Mouse (Mus musculus) kidney, embryonic 14.5 days (tissue): ENCODE results near the gene Hyal1. TPM values are rescaled to one million over a fixed set of nuclear protein-coding genes. Genes with fewer than 3 reads are reported as not detected.

Experiments used
- ATAC-seq: fragments of 200-750 bp; cut with Nextera tagmentation; 2 replicates; pipeline ENCODE4 v1.8.0; 2017; ENCODE audit warnings: moderate number of reproducible peaks, mild to moderate bottlenecking, moderate TSS enrichment, moderate library complexity; ENCODE audit not compliant: low FRiP score, low TSS enrichment
- H3K27ac ChIP-seq: fragments of 300-500 bp; sonication (generic); 2 replicates; pipeline ENCODE4 v1.5.1; 2014; ENCODE audit warnings: low read depth, mild to moderate bottlenecking, low read length, moderate library complexity, mixed read lengths
- H3K27me3 ChIP-seq: fragments of 300-500 bp; sonication (generic); 2 replicates; pipeline ENCODE4 v1.6.1; 2014; ENCODE audit warnings: mild to moderate bottlenecking, low read length; ENCODE audit not compliant: control insufficient read depth, insufficient read depth
- H3K36me3 ChIP-seq: fragments of 300-500 bp; sonication (generic); 2 replicates; pipeline ENCODE4 v1.6.1; 2014; ENCODE audit warnings: low read length, mixed read lengths; ENCODE audit not compliant: control insufficient read depth, insufficient read depth
- H3K4me1 ChIP-seq: fragments of 300-500 bp; sonication (generic); 2 replicates; pipeline ENCODE4 v1.6.1; 2014; ENCODE audit warnings: low read length, mixed read lengths; ENCODE audit not compliant: control insufficient read depth, insufficient read depth
- H3K4me2 ChIP-seq: fragments of 300-500 bp; sonication (generic); replicated peaks from 2 replicates; pipeline ENCODE4 v1.6.1; 2014; ENCODE audit warnings: low read depth, mild to moderate bottlenecking, low read length
- H3K4me3 ChIP-seq: fragments of 300-500 bp; sonication (generic); 2 replicates; pipeline ENCODE4 v1.5.1; 2014; ENCODE audit warnings: mild to moderate bottlenecking, low read length
- H3K9ac ChIP-seq: fragments of 300-500 bp; sonication (generic); 2 replicates; pipeline ENCODE4 v1.6.1; 2014; ENCODE audit warnings: low read depth, mild to moderate bottlenecking, low read length, moderate library complexity
- H3K9me3 ChIP-seq: fragments of 300-500 bp; sonication (generic); 2 replicates; pipeline ENCODE4 v1.6.1; 2016; ENCODE audit warnings: low read length; ENCODE audit not compliant: control insufficient read depth
- WGBS: fragments of 180-500 bp; shearing (Covaris S2); extraction: QIAGEN DNeasy Blood & Tissue Kit; methylation state at CpG from one replicate; pipeline ENCODE4 v1.1.7; 2014; 5-methylcytosine and 5-hydroxymethylcytosine counted together
- polyA plus RNA-seq: library from polyadenylated mRNA; unstranded; fragments of >200 nt; fragmentation: Nextera tagmentation; extraction: Ambion mirVana; gene quantifications from 2 replicates; pipeline ENCODE4 v1.2.1, GENCODE M21; 2014

Hyal1 gene
- polyA plus RNA-seq, 1 experiment from 2014 or later, result 6.8 TPM

DNA sequence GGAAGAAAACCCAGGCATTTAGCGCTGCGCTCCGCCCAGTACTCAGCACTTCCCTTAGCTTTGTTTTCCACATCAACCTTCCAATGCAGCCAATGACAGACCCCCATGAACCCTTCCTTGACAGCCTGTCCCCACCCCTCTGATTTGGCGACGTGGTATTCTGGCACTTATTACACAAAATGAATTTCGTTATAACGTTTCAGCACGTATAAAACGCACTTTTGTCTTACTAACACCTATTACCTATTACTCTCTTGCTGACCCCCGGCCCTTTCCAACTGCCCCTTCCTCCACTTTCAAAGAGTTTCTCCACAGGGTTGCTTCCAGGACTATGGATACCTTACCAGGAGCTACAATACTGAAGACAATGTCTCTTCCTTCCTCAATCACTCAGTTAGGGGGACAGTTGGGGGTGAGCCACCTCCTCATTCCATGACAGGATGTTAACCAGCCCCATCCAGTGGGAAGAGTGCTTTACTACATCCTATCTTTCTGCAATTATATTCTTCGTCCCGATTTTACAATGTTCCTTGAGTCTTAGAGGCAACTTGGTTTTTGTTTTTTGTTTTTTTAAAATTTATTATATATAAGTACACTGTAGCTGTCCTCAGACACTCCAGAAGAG is 36.3 kb downstream of the Hyal1 start:
- no peaks in the 10 kb centered on the region for H3K27me3 ChIP-seq
- H3K27ac ChIP-seq, result peak overlapping the region; percentile 68
- H3K9ac ChIP-seq, result peak overlapping the region; percentile 29; the same call in 1 of the 2 replicates
- ATAC-seq, result peak; percentile 9
- peaks cover 21% of the 10 kb centered on the region for H3K4me1 ChIP-seq
- 8% methylated on average over 12 of the region's 12 CpGs for WGBS
- peak overlapping the region; percentile 38 for H3K4me3 ChIP-seq
- peaks cover 40% of the 10 kb centered on the region for H3K36me3 ChIP-seq
- no peaks in the 10 kb centered on the region for H3K9me3 ChIP-seq
- H3K4me2 ChIP-seq, result peak overlapping the region; percentile 77

DNA sequence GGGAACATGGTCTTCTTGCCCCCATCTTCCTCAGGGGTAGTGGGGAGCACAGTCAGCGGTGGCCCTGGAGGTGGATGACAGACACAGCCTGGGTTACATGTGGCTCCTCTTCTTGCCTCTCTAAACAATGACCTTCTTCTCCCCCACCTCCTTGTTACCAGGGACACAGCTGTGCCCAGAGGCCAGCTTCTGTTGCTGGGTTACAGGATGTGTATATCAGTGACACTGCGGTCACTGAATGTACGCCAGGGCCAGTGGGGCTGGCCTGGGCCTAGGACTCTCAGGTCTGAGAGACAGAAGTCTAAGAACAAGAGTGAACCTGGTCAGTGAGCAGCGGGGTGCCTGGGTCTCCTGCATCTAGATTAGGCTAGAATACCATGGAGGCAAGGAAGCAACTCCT is 38.3 kb downstream of the Hyal1 start:
- no peak overlapping the region for H3K9ac ChIP-seq
- no peak for ATAC-seq
- no peak overlapping the region for H3K4me3 ChIP-seq
- H3K36me3 ChIP-seq, result peaks cover 60% of the 10 kb centered on the region
- no peaks in the 10 kb centered on the region for H3K27me3 ChIP-seq
- peaks cover 10% of the 10 kb centered on the region for H3K4me1 ChIP-seq
- no peak overlapping the region for H3K27ac ChIP-seq
- 81% methylated on average over 4 of the region's 4 CpGs for WGBS
- no peaks in the 10 kb centered on the region for H3K9me3 ChIP-seq
- H3K4me2 ChIP-seq, result no peak overlapping the region

DNA sequence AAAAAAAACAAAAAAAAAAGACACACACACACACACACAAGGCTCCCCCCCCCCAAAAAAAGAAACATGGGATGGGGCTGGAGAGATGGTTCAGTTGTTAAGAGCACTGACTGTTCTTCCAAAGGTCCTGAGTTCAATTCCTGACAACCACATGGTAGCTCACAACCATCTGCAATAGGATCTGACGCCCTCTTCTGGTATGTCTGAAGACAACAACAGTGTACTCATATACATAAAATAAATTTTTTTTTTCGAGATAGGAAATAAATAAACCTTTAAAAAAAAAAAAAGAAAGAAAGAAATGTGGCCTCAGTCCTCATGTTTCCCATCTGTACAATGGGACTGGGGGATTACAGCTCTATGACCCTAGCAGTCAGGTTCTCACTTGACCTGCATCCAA is 40.7 kb downstream of the Hyal1 start:
- Histone ChIP-seq H3K4me2 (no peak overlapping the region), H3K4me1 (peaks cover 6% of the 10 kb centered on the region), H3K4me3 (no peak overlapping the region), H3K27me3 (no peaks in the 10 kb centered on the region), H3K9me3 (no peaks in the 10 kb centered on the region), H3K9ac (no peak overlapping the region), H3K36me3 (peaks cover 71% of the 10 kb centered on the region), H3K27ac (no peak overlapping the region)
- no peak for ATAC-seq
- 83% methylated on average over 2 of the region's 2 CpGs for WGBS

DNA sequence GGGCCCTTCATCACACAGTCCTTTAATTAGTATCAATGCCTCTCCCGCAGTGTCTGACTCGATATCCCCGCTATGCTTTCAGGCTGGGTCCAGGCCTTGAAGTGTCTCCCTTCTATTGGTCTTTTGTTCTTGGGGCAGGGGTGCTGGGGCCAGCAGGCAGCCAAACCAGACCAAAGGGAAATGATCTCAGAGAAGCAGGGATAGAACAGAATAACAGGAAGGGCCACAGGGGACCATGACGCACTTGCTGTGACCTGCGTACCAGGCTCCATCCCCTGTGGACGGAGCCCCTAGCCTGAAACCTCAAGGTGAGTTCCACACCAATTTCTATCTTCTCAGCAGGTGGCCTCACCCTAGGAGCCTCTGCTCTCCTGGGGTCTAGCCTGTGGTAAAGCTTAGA is 41.4 kb downstream of the Hyal1 start:
- Histone ChIP-seq H3K36me3 (peaks cover 71% of the 10 kb centered on the region), H3K27ac (peak overlapping the region; percentile 68; the same call in 1 of the 2 replicates), H3K4me3 (no peak overlapping the region), H3K9ac (no peak overlapping the region), H3K9me3 (no peaks in the 10 kb centered on the region), H3K4me2 (no peak overlapping the region), H3K4me1 (peaks cover 6% of the 10 kb centered on the region), H3K27me3 (no peaks in the 10 kb centered on the region)
- ATAC-seq, result no peak
- 86% methylated on average over 6 of the region's 6 CpGs for WGBS

DNA sequence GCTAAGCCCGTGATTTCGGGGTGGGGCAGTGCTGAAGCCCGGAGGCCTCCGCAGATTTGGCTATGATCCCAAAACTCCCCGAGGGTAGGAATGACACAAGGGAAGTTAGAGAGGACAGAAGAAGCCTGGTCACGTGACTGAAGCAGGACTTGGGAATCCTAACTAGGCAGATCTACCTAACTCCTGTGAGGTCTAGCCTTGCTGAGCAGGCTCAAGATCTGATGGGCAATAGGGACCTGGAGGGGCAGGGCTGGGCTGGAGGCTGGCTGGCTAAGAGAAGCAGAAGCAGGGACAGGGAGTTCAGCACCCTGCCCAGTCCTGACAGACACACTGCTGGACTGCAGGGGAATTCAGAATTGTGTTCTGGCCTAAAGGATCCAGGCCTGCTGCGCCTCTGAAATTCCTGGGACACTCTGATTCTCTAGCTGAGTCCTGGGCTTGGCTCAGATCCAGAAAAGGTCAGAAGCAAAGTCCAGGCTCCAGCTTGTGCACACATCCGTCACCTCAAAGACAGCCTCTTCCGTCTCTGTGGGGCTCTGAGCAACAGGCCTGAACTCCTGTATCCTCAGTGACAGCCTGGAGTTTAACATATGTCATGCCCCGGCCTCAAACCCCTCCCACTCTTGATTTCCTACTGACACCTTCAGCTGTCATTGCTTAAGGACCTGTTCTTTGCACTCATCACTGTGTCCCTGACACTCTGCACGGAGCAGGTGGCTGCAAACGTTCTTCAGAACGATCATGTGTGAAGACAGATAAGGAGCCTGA is 42.2 kb downstream of the Hyal1 start:
- WGBS, result 49% methylated on average over 13 of the region's 13 CpGs
- H3K9me3 ChIP-seq, result no peaks in the 10 kb centered on the region
- peak; percentile 65 for ATAC-seq
- H3K4me3 ChIP-seq, result no peak overlapping the region
- H3K27ac ChIP-seq, result peak overlapping the region; percentile 68; the same call in 1 of the 2 replicates
- H3K36me3 ChIP-seq, result peaks cover 73% of the 10 kb centered on the region
- no peaks in the 10 kb centered on the region for H3K27me3 ChIP-seq
- H3K9ac ChIP-seq, result no peak overlapping the region
- H3K4me2 ChIP-seq, result no peak overlapping the region
- peaks cover 6% of the 10 kb centered on the region for H3K4me1 ChIP-seq

DNA sequence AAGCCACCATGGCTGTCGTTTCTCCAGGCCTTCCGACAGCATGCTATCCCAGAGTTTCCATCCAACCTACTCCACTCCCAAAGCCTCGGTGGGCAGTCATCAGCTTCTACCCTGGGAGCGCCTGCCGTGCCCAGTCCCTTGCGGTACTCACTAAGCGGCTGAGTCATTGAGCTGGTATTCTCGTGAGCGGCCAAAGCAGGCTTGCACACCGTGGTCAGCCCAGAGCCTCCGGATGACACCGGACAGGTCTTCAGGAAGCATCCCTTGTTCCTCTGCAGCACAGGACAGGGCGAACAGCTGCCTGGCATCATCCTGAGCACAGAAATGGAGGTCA is 42.8 kb downstream of the Hyal1 start:
- no peak for ATAC-seq
- peaks cover 73% of the 10 kb centered on the region for H3K36me3 ChIP-seq
- H3K9me3 ChIP-seq, result no peaks in the 10 kb centered on the region
- peaks cover 6% of the 10 kb centered on the region for H3K4me1 ChIP-seq
- no peaks in the 10 kb centered on the region for H3K27me3 ChIP-seq
- H3K4me2 ChIP-seq, result no peak overlapping the region
- H3K27ac ChIP-seq, result no peak overlapping the region; the same call in 1 of the 2 replicates
- no peak overlapping the region for H3K9ac ChIP-seq
- H3K4me3 ChIP-seq, result no peak overlapping the region
- 77% methylated on average over 13 of the region's 13 CpGs for WGBS

DNA sequence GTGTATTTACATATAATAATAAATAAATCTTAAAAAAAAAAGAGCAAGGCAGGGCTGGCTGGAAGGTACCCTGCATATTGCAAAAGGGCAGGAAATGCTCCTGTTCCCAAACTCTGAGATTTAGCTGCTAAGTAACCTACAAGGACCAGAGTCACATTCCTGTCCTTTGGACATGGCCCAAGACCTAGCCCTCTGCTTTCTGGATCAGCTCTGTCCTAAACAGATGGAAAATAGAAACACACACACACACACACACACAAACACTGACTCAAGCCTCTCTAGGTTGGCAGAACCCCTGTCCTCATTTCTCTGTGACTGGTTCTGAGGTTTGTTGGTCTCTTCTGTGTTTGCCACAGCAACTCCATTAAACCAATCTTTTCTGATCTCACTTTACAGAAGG is 44.2 kb downstream of the Hyal1 start:
- peaks cover 6% of the 10 kb centered on the region for H3K4me1 ChIP-seq
- no peak for ATAC-seq
- H3K9me3 ChIP-seq, result no peaks in the 10 kb centered on the region
- H3K27ac ChIP-seq, result no peak overlapping the region
- no peaks in the 10 kb centered on the region for H3K27me3 ChIP-seq
- no peak overlapping the region for H3K4me2 ChIP-seq
- no peak overlapping the region for H3K9ac ChIP-seq
- H3K36me3 ChIP-seq, result peaks cover 71% of the 10 kb centered on the region
- H3K4me3 ChIP-seq, result no peak overlapping the region

DNA sequence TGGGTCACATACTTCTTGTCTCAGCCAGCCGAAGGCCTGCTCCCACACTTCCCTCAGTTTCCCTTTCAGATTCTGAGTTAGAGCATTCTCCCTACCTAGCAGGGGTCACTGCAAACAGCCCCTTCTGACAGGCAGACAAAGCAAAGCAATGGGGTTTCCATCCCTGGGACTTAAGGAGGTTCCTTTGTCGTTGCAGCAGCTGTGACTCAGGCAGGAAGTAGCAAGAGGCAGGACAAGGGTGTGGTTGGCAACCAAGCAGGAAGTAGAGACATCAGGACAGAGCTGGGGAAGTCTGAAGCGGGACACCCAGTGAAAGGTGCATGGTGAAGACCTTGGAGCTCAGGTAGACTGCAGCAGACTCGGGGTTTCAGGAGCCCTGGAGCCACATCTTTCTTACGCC is 47.8 kb downstream of the Hyal1 start:
- no peak for ATAC-seq
- WGBS, result 66% methylated on average over 5 of the region's 5 CpGs
- H3K27ac ChIP-seq, result peak overlapping the region; percentile 27; the same call in 1 of the 2 replicates
- H3K9me3 ChIP-seq, result no peaks in the 10 kb centered on the region
- H3K4me1 ChIP-seq, result peaks cover 36% of the 10 kb centered on the region
- H3K4me3 ChIP-seq, result no peak overlapping the region
- H3K36me3 ChIP-seq, result peaks cover 44% of the 10 kb centered on the region
- no peak overlapping the region for H3K4me2 ChIP-seq
- peak overlapping the region; percentile 18; the same call in 1 of the 2 replicates for H3K9ac ChIP-seq
- H3K27me3 ChIP-seq, result no peaks in the 10 kb centered on the region

DNA sequence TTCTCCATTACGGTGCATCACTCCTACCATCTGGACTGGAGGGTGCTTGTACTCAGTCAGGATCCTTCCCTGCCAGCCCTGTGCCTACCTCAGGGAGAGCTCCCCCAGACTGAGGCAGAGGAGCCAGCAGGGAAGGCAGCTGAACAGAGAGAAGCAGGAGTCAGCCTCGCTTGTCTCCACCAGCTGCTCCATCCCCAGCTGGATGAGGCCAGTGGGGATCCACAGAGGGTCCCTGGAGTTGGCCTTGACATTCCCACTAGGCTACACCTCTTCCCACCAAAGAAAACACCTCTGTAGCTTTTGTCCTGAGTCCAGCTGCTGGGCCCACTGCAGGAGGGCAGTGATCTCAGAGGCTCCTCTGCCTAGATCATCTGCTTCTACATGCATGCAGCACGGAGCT is 48.2 kb downstream of the Hyal1 start:
- 84% methylated on average over 3 of the region's 3 CpGs for WGBS
- Histone ChIP-seq H3K4me3 (no peak overlapping the region), H3K4me2 (no peak overlapping the region), H3K4me1 (peaks cover 39% of the 10 kb centered on the region), H3K36me3 (peaks cover 43% of the 10 kb centered on the region), H3K9me3 (no peaks in the 10 kb centered on the region), H3K27ac (peak overlapping the region; percentile 27; the same call in 1 of the 2 replicates), H3K27me3 (no peaks in the 10 kb centered on the region), H3K9ac (no peak overlapping the region)
- ATAC-seq, result no peak
